Mouse (Mus musculus): ENCODE data around the gene Zfp458. TPM values are rescaled to one million over a fixed set of nuclear protein-coding genes. Genes with fewer than 3 reads are reported as not detected.

The Zfp458 gene
- total RNA-seq (2023) = 1.1 and 1.6 TPM in 2 replicates

GRCm38 (mm10) chr13:67278314-67278713 lies at the start of gene Zfp458:
TSS of gene Zfp458 (minus strand) at chr13:67278466.

GRCm38 (mm10) chr13:67305822-67306672 lies 27.8 kb upstream of the Zfp458 start, which contains the start of gene Zfp457:
TSS of gene Zfp457 (minus strand) at chr13:67306485.

Other genes with a start within 250 kb of the Zfp458 start
- gene Zfp712, start 217.3 kb downstream of the Zfp458 start, total RNA-seq (2023) = 0.85 and 1.0 TPM in 2 replicates
- gene Zfp708, start 180.5 kb downstream of the Zfp458 start, total RNA-seq (2023) = not detected in 2 replicates
- 0.38 and 0.93 TPM in 2 replicates for gene Gm28557, start 169.9 kb downstream of the Zfp458 start, total RNA-seq (2023)
- gene Rslcan18, start 162.2 kb downstream of the Zfp458 start, total RNA-seq (2023) = 0.19 TPM in 1 of 2 replicates, not detected in the other
- gene Zfp759, start 156.8 kb downstream of the Zfp458 start, total RNA-seq (2023) = 0.76 and 1.1 TPM in 2 replicates
- gene Rsl1, start 105.3 kb downstream of the Zfp458 start, total RNA-seq (2023) = 0.41 and 0.95 TPM in 2 replicates
- 0.35 and 0.39 TPM in 2 replicates for gene Zfp455, start 84.0 kb downstream of the Zfp458 start, total RNA-seq (2023)
- 0.36 and 0.60 TPM in 2 replicates for gene Zfp457, start 28.0 kb upstream of the Zfp458 start, total RNA-seq (2023)
- 4.2 and 7.0 TPM in 2 replicates for gene Zfp595, start 54.1 kb upstream of the Zfp458 start, total RNA-seq (2023)
- gene Gm28044, start 82.1 kb upstream of the Zfp458 start, total RNA-seq (2023) = 2.2 TPM in 1 of 2 replicates, not detected in the other
- 3.7 and 4.8 TPM in 2 replicates for gene Zfp953, start 82.1 kb upstream of the Zfp458 start, total RNA-seq (2023)
- 2.3 TPM in 1 of 2 replicates, not detected in the other for gene Gm28041, start 97.3 kb upstream of the Zfp458 start, total RNA-seq (2023)
- gene Zfp456, start 97.3 kb upstream of the Zfp458 start, total RNA-seq (2023) = 0.84 and 1.7 TPM in 2 replicates
- 4.1 and 4.7 TPM in 2 replicates for gene Zfp429, start 121.4 kb upstream of the Zfp458 start, total RNA-seq (2023)
- 0.16 TPM in 1 of 2 replicates, not detected in the other for gene Zfp459, start 143.0 kb upstream of the Zfp458 start, total RNA-seq (2023)
- 2.3 TPM in 2 replicates for gene Zfp874a, start 173.2 kb upstream of the Zfp458 start, total RNA-seq (2023)
- gene Zfp874b, start 205.8 kb upstream of the Zfp458 start, total RNA-seq (2023) = 4.4 and 8.0 TPM in 2 replicates
- 2.2 and 3.5 TPM in 2 replicates for gene Zfp58, start 222.1 kb upstream of the Zfp458 start, total RNA-seq (2023)
- not detected in 2 replicates for gene Gm26965, start 247.7 kb upstream of the Zfp458 start, total RNA-seq (2023)
- 7.5 and 8.5 TPM in 2 replicates for gene Zfp87, start 247.7 kb upstream of the Zfp458 start, total RNA-seq (2023)